Mouse (Mus musculus): Measurements from ENCODE around the gene Akap5.

The Akap5 gene

GRCm38 (mm10) chr12:76311227-76311626, 13.5 kb upstream of the Akap5 start:
- DNase-seq, result no peak

GRCm38 (mm10) chr12:76311951-76312350, 12.7 kb upstream of the Akap5 start:
- DNase-seq, result no peak

- no peak for DNase-seq
These were observed 6.1 kb upstream of the Akap5 start for GRCm38 (mm10) chr12:76318282-76319212.

- DNase-seq, result no peak
These were observed 1.9 kb downstream of the Akap5 start for GRCm38 (mm10) chr12:76326437-76327220.

- DNase-seq, result no peak
These were observed 4.1 kb downstream of the Akap5 start for GRCm38 (mm10) chr12:76328567-76329354.

GRCm38 (mm10) chr12:76333688-76334087, 9.0 kb downstream of the Akap5 start:
- DNase-seq, result no peak

- DNase-seq, result no peak
These were observed 10.9 kb downstream of the Akap5 start for GRCm38 (mm10) chr12:76335641-76336040.

GRCm38 (mm10) chr12:76336111-76336965, 11.6 kb downstream of the Akap5 start:
- DNase-seq, result no peak

- peak; percentile 72 for DNase-seq
These were observed 16.4 kb downstream of the Akap5 start for GRCm38 (mm10) chr12:76341080-76341479.

GRCm38 (mm10) chr12:76345759-76346455, 21.2 kb downstream of the Akap5 start:
- peak; percentile 32 for DNase-seq

- no peak for DNase-seq
These were observed 25.1 kb downstream of the Akap5 start for GRCm38 (mm10) chr12:76349680-76350220.

GRCm38 (mm10) chr12:76360868-76361267, 36.2 kb downstream of the Akap5 start:
- no peak for DNase-seq

GRCm38 (mm10) chr12:76361405-76362302, 37.0 kb downstream of the Akap5 start:
- DNase-seq, result no peak

GRCm38 (mm10) chr12:76362303-76362676, 37.6 kb downstream of the Akap5 start:
- DNase-seq, result no peak

GRCm38 (mm10) chr12:76366276-76366675, 41.6 kb downstream of the Akap5 start:
- DNase-seq, result no peak

- peak; percentile 44 for DNase-seq
These were observed 42.7 kb downstream of the Akap5 start for GRCm38 (mm10) chr12:76367096-76367995.

GRCm38 (mm10) chr12:76368201-76368789, 43.6 kb downstream of the Akap5 start:
- peak; percentile 22 for DNase-seq

GRCm38 (mm10) chr12:76368790-76369205, 44.1 kb downstream of the Akap5 start:
- DNase-seq, result no peak
